Mouse (Mus musculus): ENCODE measurements at regions not wholly inside any gene's neighbourhood (a gene's known extent, or its start where the extent isn't known, plus 50 kb on each side); places are given as distances from the start of the nearest gene placed in this dataset.

GRCm38 (mm10) chr1:51616091-51616490 lies 137.9 kb upstream of the Nabp1 start:
- Histone ChIP-seq H3K27ac (no peak overlapping the region), H3K36me3 (no peaks in the 10 kb centered on the region), H3K9me3 (no peaks in the 10 kb centered on the region), H3K4me3 (no peak overlapping the region), H3K4me1 (replicated peaks) (peaks cover 19% of the 10 kb centered on the region), H3K27me3 (ENCODE audit: insufficient read depth, poor library complexity, severe bottlenecking) (peaks cover 2% of the 10 kb centered on the region; the same call in 1 of the 2 replicates)
- no peak for DNase-seq (ENCODE audit: low spot score)
- WGBS, result 91% methylated on average over 1 of the region's 1 CpGs

- no peak overlapping the region for H3K27ac ChIP-seq
- H3K36me3 ChIP-seq, result no peaks in the 10 kb centered on the region
- peaks cover 2% of the 10 kb centered on the region; the same call in 1 of the 2 replicates for H3K27me3 ChIP-seq (ENCODE audit: insufficient read depth, poor library complexity, severe bottlenecking)
- DNase-seq (ENCODE audit: low spot score), result peak; percentile 37
- H3K4me1 ChIP-seq (replicated peaks), result peaks cover 18% of the 10 kb centered on the region
- H3K9me3 ChIP-seq, result no peaks in the 10 kb centered on the region
- 33% methylated on average over 6 of the region's 6 CpGs for WGBS
- no peak overlapping the region for H3K4me3 ChIP-seq
These were observed 137.3 kb upstream of the Nabp1 start for GRCm38 (mm10) chr1:51615523-51615922.

GRCm38 (mm10) chr1:51614700-51615099 lies 136.5 kb upstream of the Nabp1 start:
- H3K4me3 ChIP-seq, result no peak overlapping the region

GRCm38 (mm10) chr1:51609295-51609694 lies 131.1 kb upstream of the Nabp1 start:
- Histone ChIP-seq H3K27me3 (ENCODE audit: insufficient read depth, poor library complexity, severe bottlenecking) (no peaks in the 10 kb centered on the region), H3K27ac (no peak overlapping the region), H3K9me3 (no peaks in the 10 kb centered on the region), H3K36me3 (no peaks in the 10 kb centered on the region), H3K4me1 (replicated peaks) (peaks cover 7% of the 10 kb centered on the region), H3K4me3 (no peak overlapping the region)
- WGBS, result 85% methylated on average over 5 of the region's 5 CpGs
- DNase-seq (ENCODE audit: low spot score), result no peak

More at GRCm38 (mm10) chr1:51614700-51615099, 136.5 kb upstream of the Nabp1 start:
- no peaks in the 10 kb centered on the region for H3K9me3 ChIP-seq
- DNase-seq (ENCODE audit: low spot score), result no peak
- peaks cover 2% of the 10 kb centered on the region; the same call in 1 of the 2 replicates for H3K27me3 ChIP-seq (ENCODE audit: insufficient read depth, poor library complexity, severe bottlenecking)
- H3K27ac ChIP-seq, result no peak overlapping the region
- no peaks in the 10 kb centered on the region for H3K36me3 ChIP-seq
- peaks cover 18% of the 10 kb centered on the region for H3K4me1 ChIP-seq (replicated peaks)

- no peaks in the 10 kb centered on the region for H3K36me3 ChIP-seq
- DNase-seq (ENCODE audit: low spot score), result no peak
- no peak overlapping the region for H3K4me3 ChIP-seq
- no peaks in the 10 kb centered on the region for H3K9me3 ChIP-seq
- H3K27me3 ChIP-seq (ENCODE audit: insufficient read depth, poor library complexity, severe bottlenecking), result no peaks in the 10 kb centered on the region
- WGBS, result 44% methylated on average over 8 of the region's 8 CpGs
- H3K27ac ChIP-seq, result no peak overlapping the region
- peaks cover 7% of the 10 kb centered on the region for H3K4me1 ChIP-seq (replicated peaks)
These were observed 129.2 kb upstream of the Nabp1 start for GRCm38 (mm10) chr1:51607437-51607855.

GRCm38 (mm10) chr1:51602071-51602470 lies 123.8 kb upstream of the Nabp1 start:
- 92% methylated on average over 6 of the region's 6 CpGs for WGBS
- H3K9me3 ChIP-seq, result no peaks in the 10 kb centered on the region
- no peaks in the 10 kb centered on the region for H3K36me3 ChIP-seq
- no peak overlapping the region for H3K27ac ChIP-seq
- DNase-seq (ENCODE audit: low spot score), result no peak
- H3K4me3 ChIP-seq, result no peak overlapping the region
- H3K4me1 ChIP-seq (replicated peaks), result no peaks in the 10 kb centered on the region; the same call in 1 of the 2 replicates
- no peaks in the 10 kb centered on the region for H3K27me3 ChIP-seq (ENCODE audit: insufficient read depth, poor library complexity, severe bottlenecking)

GRCm38 (mm10) chr1:51600425-51600824 lies 122.2 kb upstream of the Nabp1 start:
- WGBS, result 30% methylated on average over 7 of the region's 7 CpGs
- DNase-seq (ENCODE audit: low spot score), result no peak
- H3K4me3 ChIP-seq, result no peak overlapping the region

GRCm38 (mm10) chr1:51596935-51597820 lies 119.0 kb upstream of the Nabp1 start:
- WGBS, result 58% methylated on average over 18 of the region's 18 CpGs

More at GRCm38 (mm10) chr1:51600425-51600824, 122.2 kb upstream of the Nabp1 start:
- H3K36me3 ChIP-seq, result no peaks in the 10 kb centered on the region
- no peak overlapping the region for H3K27ac ChIP-seq
- no peaks in the 10 kb centered on the region for H3K27me3 ChIP-seq (ENCODE audit: insufficient read depth, poor library complexity, severe bottlenecking)
- no peaks in the 10 kb centered on the region for H3K9me3 ChIP-seq
- H3K4me1 ChIP-seq (replicated peaks), result no peaks in the 10 kb centered on the region

GRCm38 (mm10) chr1:51594666-51595065 lies 116.4 kb upstream of the Nabp1 start:
- Histone ChIP-seq H3K9me3 (no peaks in the 10 kb centered on the region), H3K27me3 (ENCODE audit: insufficient read depth, poor library complexity, severe bottlenecking) (no peaks in the 10 kb centered on the region), H3K27ac (no peak overlapping the region), H3K4me1 (replicated peaks) (no peaks in the 10 kb centered on the region), H3K36me3 (no peaks in the 10 kb centered on the region), H3K4me3 (no peak overlapping the region)
- DNase-seq (ENCODE audit: low spot score), result no peak
- 87% methylated on average over 4 of the region's 4 CpGs for WGBS

More at GRCm38 (mm10) chr1:51596935-51597820, 119.0 kb upstream of the Nabp1 start:
- no peaks in the 10 kb centered on the region for H3K27me3 ChIP-seq (ENCODE audit: insufficient read depth, poor library complexity, severe bottlenecking)
- H3K9me3 ChIP-seq, result no peaks in the 10 kb centered on the region
- no peak overlapping the region for H3K27ac ChIP-seq
- DNase-seq (ENCODE audit: low spot score), result peak; percentile 79
- H3K4me3 ChIP-seq, result no peak overlapping the region
- H3K36me3 ChIP-seq, result no peaks in the 10 kb centered on the region
- no peaks in the 10 kb centered on the region for H3K4me1 ChIP-seq (replicated peaks)

- no peaks in the 10 kb centered on the region for H3K9me3 ChIP-seq
- no peak overlapping the region for H3K27ac ChIP-seq
- H3K4me1 ChIP-seq (replicated peaks), result no peaks in the 10 kb centered on the region
- DNase-seq (ENCODE audit: low spot score), result no peak
- no peaks in the 10 kb centered on the region for H3K27me3 ChIP-seq (ENCODE audit: insufficient read depth, poor library complexity, severe bottlenecking)
- no peaks in the 10 kb centered on the region for H3K36me3 ChIP-seq
- no peak overlapping the region for H3K4me3 ChIP-seq
- WGBS, result 80% methylated on average over 10 of the region's 10 CpGs
These were observed 115.6 kb upstream of the Nabp1 start for GRCm38 (mm10) chr1:51593621-51594441.

- Histone ChIP-seq H3K4me3 (no peak overlapping the region), H3K36me3 (no peaks in the 10 kb centered on the region), H3K27me3 (ENCODE audit: insufficient read depth, poor library complexity, severe bottlenecking) (no peaks in the 10 kb centered on the region), H3K27ac (no peak overlapping the region), H3K9me3 (no peaks in the 10 kb centered on the region), H3K4me1 (replicated peaks) (no peaks in the 10 kb centered on the region)
- WGBS, result 80% methylated on average over 4 of the region's 4 CpGs
- no peak for DNase-seq (ENCODE audit: low spot score)
These were observed 113.7 kb upstream of the Nabp1 start for GRCm38 (mm10) chr1:51591886-51592285.

GRCm38 (mm10) chr1:51590606-51591400 lies 112.6 kb upstream of the Nabp1 start:
- H3K27me3 ChIP-seq (ENCODE audit: insufficient read depth, poor library complexity, severe bottlenecking), result no peaks in the 10 kb centered on the region
- 80% methylated on average over 9 of the region's 9 CpGs for WGBS
- no peak for DNase-seq (ENCODE audit: low spot score)
- H3K27ac ChIP-seq, result no peak overlapping the region
- H3K4me1 ChIP-seq (replicated peaks), result no peaks in the 10 kb centered on the region
- H3K4me3 ChIP-seq, result no peak overlapping the region
- no peaks in the 10 kb centered on the region for H3K9me3 ChIP-seq
- H3K36me3 ChIP-seq, result no peaks in the 10 kb centered on the region
